Mouse (Mus musculus) ES-E14 (cell line): ENCODE measurements around the gene Zfp287.

Experiments
- MAFK ChIP-seq: IDR thresholded peaks from 2 replicates; pipeline ENCODE4 v1.6.1; 2014; ENCODE audit warnings: mild to moderate bottlenecking, low read depth, low read length, inconsistent platforms; ENCODE audit not compliant: insufficient read depth
- ZNF384 ChIP-seq: IDR thresholded peaks from 2 replicates; pipeline ENCODE4 v1.6.1; 2012; ENCODE audit warnings: low read depth, low read length, inconsistent platforms

DNA sequence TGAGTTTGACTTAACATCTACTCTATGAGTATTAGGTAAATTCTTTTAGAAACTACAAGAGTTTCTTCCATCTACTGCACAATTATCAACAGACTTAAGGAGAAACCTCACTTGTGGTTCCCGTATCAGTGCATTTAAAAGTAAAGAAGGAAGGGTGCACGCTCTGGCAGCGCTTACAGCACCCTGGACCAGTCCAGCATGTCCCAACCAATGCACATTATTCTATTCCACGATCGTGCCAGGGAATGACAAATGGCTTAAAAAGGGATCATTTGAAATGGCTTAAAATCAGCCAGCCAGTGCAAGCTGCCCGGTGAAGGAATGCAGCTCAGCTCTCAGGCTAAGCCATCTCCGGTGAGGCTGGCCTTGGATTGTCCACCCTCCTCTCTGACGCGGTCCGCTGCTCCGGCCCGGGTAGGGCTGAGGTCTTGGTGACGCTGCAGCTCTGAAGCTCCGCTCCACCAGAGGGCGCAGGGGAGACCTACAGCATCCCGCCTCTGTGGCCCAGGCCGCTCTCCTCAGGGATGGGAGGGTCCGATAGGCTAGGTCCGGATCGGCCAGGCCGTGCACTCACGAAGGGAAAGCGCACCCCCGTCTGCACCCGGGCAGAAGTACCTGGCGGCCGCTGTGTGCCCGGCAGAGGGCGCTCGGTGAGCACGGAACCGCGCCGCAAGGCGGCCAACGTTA is 24.9 kb upstream of the Zfp287 start:
- TF ChIP-seq MAFK = no peak
- 0 out of 2 replicates have a peak, but pooled peaks have one; percentile 32 for TF ChIP-seq ZNF384
